Mouse (Mus musculus) stomach, postnatal 0 days (tissue): ENCODE data around the gene Chaf1b. TPM values are rescaled to one million over a fixed set of nuclear protein-coding genes. Genes with fewer than 3 reads are reported as not detected.

ENCODE experiments used
- ATAC-seq: fragments of 200-750 bp; cut with Nextera tagmentation; 2 replicates; pipeline ENCODE4 v1.8.0; 2017; ENCODE audit not compliant: low FRiP score, low TSS enrichment
- DNase-seq: peaks from one replicate; pipeline ENCODE4 v3.0.0-alpha.2; 2016; ENCODE audit warnings: low spot score
- H3K27ac ChIP-seq: fragments of 300-500 bp; sonication (generic); replicated peaks from 2 replicates; pipeline ENCODE4 v1.5.1; 2014; ENCODE audit warnings: mild to moderate bottlenecking, control low read depth
- H3K27me3 ChIP-seq: fragments of 300-500 bp; sonication (generic); 2 replicates; pipeline ENCODE4 v1.6.1; 2014; ENCODE audit warnings: low read length; ENCODE audit not compliant: control insufficient read depth, insufficient read depth
- H3K36me3 ChIP-seq: fragments of 300-500 bp; sonication (generic); 2 replicates; pipeline ENCODE4 v1.6.1; 2014; ENCODE audit warnings: low read length, mixed read lengths; ENCODE audit not compliant: control insufficient read depth, insufficient read depth
- H3K4me1 ChIP-seq: fragments of 300-500 bp; sonication (generic); replicated peaks from 2 replicates; pipeline ENCODE4 v1.6.1; 2014; ENCODE audit warnings: antibody characterized with exemption; ENCODE audit not compliant: control insufficient read depth, insufficient read depth
- H3K4me2 ChIP-seq: fragments of 300-500 bp; sonication (generic); replicated peaks from 2 replicates; pipeline ENCODE4 v1.6.1; 2014; ENCODE audit warnings: low read depth, mild to moderate bottlenecking, control low read depth, moderate library complexity
- H3K4me3 ChIP-seq: fragments of 300-500 bp; sonication (generic); 2 replicates; pipeline ENCODE4 v1.5.1; 2014; ENCODE audit warnings: low read depth, low read length, control low read depth
- H3K9ac ChIP-seq: fragments of 300-500 bp; sonication (generic); 2 replicates; pipeline ENCODE4 v1.6.1; 2014; ENCODE audit warnings: mild to moderate bottlenecking, low read length, control low read depth, mixed read lengths
- H3K9me3 ChIP-seq: fragments of 300-500 bp; sonication (generic); 2 replicates; pipeline ENCODE4 v1.6.1; 2016; ENCODE audit warnings: low read length; ENCODE audit not compliant: control insufficient read depth
- CTCF ChIP-seq: IDR thresholded peaks from 2 replicates; pipeline ENCODE4 v1.5.1; 2016; ENCODE audit warnings: antibody characterized with exemption, low read depth, mild to moderate bottlenecking, moderate library complexity
- EP300 ChIP-seq: optimal IDR thresholded peaks from 2 replicates; pipeline ENCODE3; 2016; ENCODE audit warnings: antibody characterized with exemption
- WGBS: fragments of 180-500 bp; shearing (Covaris S2); extraction: QIAGEN DNeasy Blood & Tissue Kit; methylation state at CpG from one replicate; pipeline ENCODE4 v1.1.7; 2014; 5-methylcytosine and 5-hydroxymethylcytosine counted together
- polyA plus RNA-seq: library from polyadenylated mRNA; unstranded; fragments of >200 nt; fragmentation: Nextera tagmentation; extraction: Ambion mirVana; gene quantifications from 2 replicates; pipeline ENCODE4 v1.2.1, GENCODE M21; 2015

The Chaf1b gene
- polyA plus RNA-seq, result 18.9 and 19.8 TPM in 2 replicates

GRCm38 (mm10) chr16:93883423-93884085, at the start of gene Chaf1b:
Chaf1b (plus strand) TSS chr16:93883901.
- Histone ChIP-seq H3K9ac (peak within 1 kb of the TSS; percentile 70), H3K4me3 (peak within 1 kb of the TSS; percentile 77), H3K4me1 (0 out of 2 replicates have a peak, but pooled peaks cover 2% of the 10 kb centered on the region), H3K27ac (0 out of 2 replicates have a peak within 1 kb of the TSS, but pooled peaks have one; percentile 40), H3K9me3 (no peaks in the 10 kb centered on the region), H3K27me3 (no peaks in the 10 kb centered on the region), H3K4me2 (peak within 1 kb of the TSS; percentile 98), H3K36me3 (no peaks in the 10 kb centered on the region)
- no peak for TF ChIP-seq EP300
- TF ChIP-seq CTCF, result peak; percentile 32; the same call in 1 of the 2 replicates
- peak; percentile 96 for ATAC-seq
- under 1% methylated on average over 49 of the region's 54 CpGs for WGBS
- DNase-seq, result peak; percentile 99

DNA sequence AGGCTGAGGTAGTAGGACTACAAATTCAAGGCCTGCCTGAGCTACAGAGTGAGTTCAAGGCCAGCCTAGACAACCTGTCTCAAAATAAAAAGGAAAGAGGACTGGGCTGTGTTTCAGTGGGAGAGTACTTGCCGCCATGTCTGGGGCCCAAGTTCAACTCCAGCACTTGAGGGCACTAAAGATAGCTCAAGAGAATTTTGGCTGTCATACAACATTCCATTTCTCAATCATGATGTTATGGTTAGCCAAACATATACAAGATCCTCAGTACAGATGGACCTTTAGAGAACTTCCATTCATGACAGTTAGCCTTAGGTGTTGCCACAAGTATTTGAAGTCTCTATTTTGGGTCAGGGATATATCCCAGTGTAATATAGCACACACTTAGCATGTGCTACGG, 49.6 kb upstream of the Chaf1b start:
- Histone ChIP-seq H3K9me3 (no peaks in the 10 kb centered on the region), H3K27me3 (no peaks in the 10 kb centered on the region), H3K4me3 (no peak overlapping the region), H3K36me3 (no peaks in the 10 kb centered on the region), H3K27ac (no peak overlapping the region), H3K4me2 (no peak overlapping the region), H3K4me1 (no peaks in the 10 kb centered on the region), H3K9ac (no peak overlapping the region)
- 88% methylated on average over 2 of the region's 2 CpGs for WGBS
- ATAC-seq (no peak), DNase-seq (no peak)
- TF ChIP-seq EP300, result no peak
- TF ChIP-seq CTCF, result no peak

DNA sequence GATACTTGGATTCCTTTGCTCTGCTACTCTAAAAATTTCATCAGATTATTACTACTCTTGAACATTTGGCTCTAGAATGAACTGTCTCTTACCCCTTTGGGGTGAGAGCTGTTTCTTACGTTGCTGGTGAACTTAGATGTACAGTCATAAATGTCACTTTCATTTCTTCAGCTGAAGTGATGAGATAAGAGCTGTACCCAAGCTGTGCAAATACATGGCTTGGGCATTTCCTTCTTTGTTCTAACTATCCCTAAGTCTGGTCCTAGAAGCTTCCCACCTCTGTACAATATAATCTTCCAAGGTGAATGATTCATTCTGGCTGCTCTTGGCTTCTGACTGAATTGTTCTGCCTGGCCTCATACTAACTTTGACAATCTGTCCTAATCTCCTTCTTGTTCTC, 44.7 kb upstream of the Chaf1b start:
- H3K4me2 ChIP-seq, result no peak overlapping the region
- WGBS, result 69% methylated on average over 1 of the region's 1 CpGs
- ATAC-seq, result no peak

DNA sequence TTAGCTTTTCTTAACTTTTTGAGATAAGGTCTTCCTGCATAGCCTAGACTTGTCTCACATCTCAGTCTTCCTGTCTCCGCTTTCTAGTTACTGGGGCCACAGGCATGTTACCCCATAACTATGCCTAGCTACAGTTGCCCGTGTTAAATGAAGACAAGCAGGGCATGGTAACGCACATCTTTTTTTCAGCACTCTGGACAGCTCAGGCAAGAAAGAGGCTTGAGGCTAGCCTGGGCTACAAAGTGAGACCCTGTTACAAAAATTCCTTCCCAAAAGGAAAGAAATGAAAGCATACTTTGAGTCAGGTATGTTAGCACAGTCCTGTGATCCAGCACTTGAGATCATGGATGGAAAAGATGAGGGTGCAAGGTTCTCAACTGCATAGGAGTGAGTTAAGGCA, 33.2 kb upstream of the Chaf1b start:
- H3K9me3 ChIP-seq, result no peaks in the 10 kb centered on the region
- H3K27me3 ChIP-seq, result no peaks in the 10 kb centered on the region
- H3K27ac ChIP-seq, result no peak overlapping the region
- H3K4me3 ChIP-seq, result no peak overlapping the region
- no peak for TF ChIP-seq CTCF
- TF ChIP-seq EP300, result no peak
- ATAC-seq, result peak; percentile 38; the same call in 1 of the 2 replicates
- H3K9ac ChIP-seq, result no peak overlapping the region
- no peak overlapping the region for H3K4me2 ChIP-seq
- DNase-seq, result no peak
- H3K4me1 ChIP-seq, result no peaks in the 10 kb centered on the region
- WGBS, result 98% methylated on average over 3 of the region's 3 CpGs
- H3K36me3 ChIP-seq, result peaks cover 13% of the 10 kb centered on the region

More for the DNA sequence above, 44.7 kb upstream of the Chaf1b start:
- no peaks in the 10 kb centered on the region for H3K27me3 ChIP-seq
- H3K4me1 ChIP-seq, result no peaks in the 10 kb centered on the region
- no peaks in the 10 kb centered on the region for H3K9me3 ChIP-seq
- no peaks in the 10 kb centered on the region for H3K36me3 ChIP-seq
- H3K27ac ChIP-seq, result no peak overlapping the region
- H3K4me3 ChIP-seq, result no peak overlapping the region
- DNase-seq, result no peak
- H3K9ac ChIP-seq, result no peak overlapping the region
- TF ChIP-seq EP300 (no peak), CTCF (no peak)

GRCm38 (mm10) chr16:93859967-93860366, 23.7 kb upstream of the Chaf1b start:
- no peak overlapping the region for H3K9ac ChIP-seq
- DNase-seq, result no peak
- H3K9me3 ChIP-seq, result no peaks in the 10 kb centered on the region
- TF ChIP-seq CTCF (no peak), EP300 (no peak)
- no peak for ATAC-seq
- no peak overlapping the region for H3K27ac ChIP-seq
- no peaks in the 10 kb centered on the region for H3K4me1 ChIP-seq
- H3K4me3 ChIP-seq, result no peak overlapping the region
- no peak overlapping the region for H3K4me2 ChIP-seq
- H3K36me3 ChIP-seq, result peaks cover 35% of the 10 kb centered on the region
- H3K27me3 ChIP-seq, result no peaks in the 10 kb centered on the region
- 88% methylated on average over 4 of the region's 4 CpGs for WGBS

- Histone ChIP-seq H3K27ac (no peak overlapping the region), H3K4me1 (no peaks in the 10 kb centered on the region), H3K36me3 (peaks cover 32% of the 10 kb centered on the region), H3K4me2 (no peak overlapping the region), H3K4me3 (no peak overlapping the region), H3K27me3 (no peaks in the 10 kb centered on the region), H3K9ac (no peak overlapping the region), H3K9me3 (no peaks in the 10 kb centered on the region)
- DNase-seq, result no peak
- no peak for TF ChIP-seq EP300
- TF ChIP-seq CTCF, result no peak
- no peak for ATAC-seq
Observed at GRCm38 (mm10) chr16:93860686-93861085, 23.0 kb upstream of the Chaf1b start.
